Mouse (Mus musculus): ENCODE data around the gene Acvr1c.

Acvr1c gene

DNA sequence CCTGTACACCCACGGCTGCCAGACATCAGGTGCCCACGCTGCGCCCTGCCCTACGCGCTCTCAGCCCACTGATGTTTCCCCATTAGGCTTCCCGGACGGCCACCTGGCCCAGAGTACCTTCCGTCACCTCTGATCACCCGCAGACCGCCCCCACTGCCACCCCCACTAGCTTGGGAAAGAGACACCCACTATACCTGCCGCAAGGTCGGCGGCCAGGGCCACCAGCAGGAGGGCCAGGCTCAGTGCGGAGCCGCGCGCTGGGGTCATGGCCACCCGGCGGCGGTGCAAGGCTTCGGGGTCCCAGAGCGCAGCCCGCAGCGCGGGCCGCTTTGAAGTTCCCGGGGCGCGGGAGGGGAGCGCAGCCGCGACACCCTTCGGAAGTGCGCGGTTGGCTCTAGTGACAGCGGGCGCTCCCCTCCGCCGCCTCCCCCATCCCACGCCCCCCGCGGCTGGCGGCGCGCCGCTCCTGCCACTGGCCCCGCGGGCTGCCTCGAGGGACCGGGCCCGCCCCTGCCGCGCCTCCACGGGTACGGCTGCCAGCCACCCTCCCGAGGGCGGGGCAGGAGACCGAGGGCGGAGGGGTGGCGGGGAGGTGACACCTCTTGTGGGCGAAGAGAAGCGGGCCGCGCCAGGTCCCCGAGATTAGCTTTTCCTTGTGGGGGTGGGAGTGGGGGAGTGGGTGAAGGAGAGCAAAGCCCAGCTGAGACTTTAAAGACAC, at the start of gene Acvr1c:
Gene Acvr1c (minus strand): TSS at position 482 of the 718 bp plus-strand sequence.
- peak; percentile 47 to 50 for DNase-seq (ENCODE audit: low spot score in 2 of 2)

DNA sequence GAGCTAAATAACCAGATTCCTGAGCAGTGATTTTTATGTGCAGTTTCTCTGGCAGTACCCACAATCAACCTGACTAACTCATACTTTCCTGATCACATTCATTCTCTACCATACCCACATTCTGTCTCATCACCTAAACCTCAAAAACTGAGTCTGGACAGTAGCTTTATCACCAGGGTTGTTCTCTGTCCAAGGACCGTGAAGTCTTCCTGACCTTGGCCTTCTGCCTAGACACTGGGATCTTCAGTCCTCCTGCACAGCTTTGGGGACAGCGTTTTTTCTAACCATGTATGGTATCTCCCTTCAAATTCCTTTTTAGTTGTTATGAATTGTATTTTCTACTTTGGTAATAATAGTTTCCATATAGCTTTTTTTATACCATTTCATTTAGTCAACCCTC, 45.8 kb upstream of the Acvr1c start:
- DNase-seq (ENCODE audit: low spot score in 2 of 2) = no peak

DNA sequence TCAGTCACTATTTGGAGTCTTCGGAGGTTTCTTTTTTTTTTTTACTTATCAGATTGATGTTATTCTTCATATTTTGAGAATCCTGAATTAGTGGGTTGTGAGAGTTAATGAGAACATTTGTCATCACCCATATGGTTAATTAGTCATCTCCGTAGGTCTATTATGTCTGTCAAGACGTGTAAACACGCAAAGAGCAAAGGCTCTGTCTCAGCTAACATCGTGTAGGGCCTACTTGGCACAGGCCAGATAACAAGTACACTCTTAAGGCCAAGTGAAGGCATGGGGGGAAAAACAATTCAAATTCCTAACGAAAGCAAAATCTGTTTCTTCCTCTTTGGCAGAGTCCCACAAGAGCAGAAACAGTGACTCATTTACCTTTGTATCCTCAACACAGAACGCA, 30.9 kb upstream of the Acvr1c start:
- DNase-seq (ENCODE audit: low spot score in 2 of 2) = no peak

DNA sequence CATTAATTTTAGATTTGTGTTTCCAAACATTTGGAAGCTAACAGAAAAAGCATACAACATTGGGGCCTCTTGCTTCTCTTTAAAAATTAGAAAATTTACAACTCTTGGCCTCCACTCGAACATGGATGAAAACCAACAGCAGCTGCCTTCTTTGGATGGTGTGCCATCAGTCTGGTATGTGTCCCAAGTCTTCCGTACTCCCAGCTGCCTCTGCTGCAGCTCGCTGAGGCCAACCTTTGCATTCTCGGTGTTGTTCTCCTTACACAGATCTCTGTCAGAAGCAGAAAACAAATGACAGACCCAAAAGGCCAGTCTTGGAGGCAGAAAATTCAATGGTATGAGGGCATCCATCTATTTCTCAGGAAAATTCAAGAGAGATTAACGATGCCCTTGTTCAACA, 22.3 kb upstream of the Acvr1c start:
- no peak for DNase-seq (ENCODE audit: low spot score in 2 of 2)

DNA sequence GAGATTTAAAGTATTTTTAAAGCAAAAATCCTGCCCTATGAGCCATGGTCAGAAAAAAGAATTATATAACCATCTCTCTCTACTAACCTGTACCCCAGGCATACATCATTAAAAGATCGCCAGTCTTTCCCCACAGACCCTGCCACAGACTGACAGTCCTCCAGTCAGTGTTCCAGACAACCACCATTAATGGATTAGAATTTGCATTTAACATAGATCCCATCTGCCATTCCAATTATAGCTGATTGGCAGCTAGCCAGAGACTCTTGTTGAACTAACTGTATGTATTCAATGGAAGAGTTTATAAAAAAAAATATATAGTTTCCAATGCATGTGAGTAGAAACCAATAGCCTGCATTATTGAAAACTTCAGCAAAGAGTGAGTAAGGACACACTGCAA, 21.8 kb upstream of the Acvr1c start:
- DNase-seq (ENCODE audit: low spot score in 2 of 2) = peak in 1 of 2 experiments; percentile 25

DNA sequence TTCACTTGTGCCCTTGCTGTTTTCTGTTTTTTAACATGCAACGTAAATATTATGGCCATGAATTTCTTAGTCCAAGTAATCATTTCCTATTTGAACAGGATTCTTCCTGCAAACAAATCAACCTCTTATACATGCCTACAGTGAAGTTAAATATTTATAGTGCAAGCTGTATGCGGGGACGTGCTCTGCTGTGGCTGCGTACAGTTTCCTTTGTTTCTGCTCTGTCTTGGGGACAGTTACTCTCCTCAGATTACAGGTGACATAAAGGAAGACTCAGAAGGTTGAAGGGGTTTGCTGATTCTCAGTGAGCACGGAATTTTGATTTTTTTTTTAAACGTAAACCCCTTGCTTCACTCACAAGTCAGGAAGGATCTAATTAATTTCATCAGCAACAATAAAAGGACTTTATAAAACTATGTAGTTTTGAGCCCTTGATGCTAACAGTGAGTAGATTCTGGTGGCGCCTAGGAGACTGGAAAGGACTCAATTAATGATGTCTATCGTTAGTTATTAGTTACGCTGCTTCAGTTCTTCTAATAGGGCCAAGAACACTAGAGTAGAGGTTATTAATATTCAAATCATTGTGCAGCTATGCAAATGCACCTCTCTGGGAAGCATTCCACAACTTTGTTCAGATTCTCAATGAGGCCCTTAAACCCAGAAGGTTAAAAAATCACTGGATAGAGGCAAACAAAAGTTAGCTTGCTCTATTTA, 19.9 kb upstream of the Acvr1c start:
- DNase-seq (ENCODE audit: low spot score in 2 of 2) = no peak

DNA sequence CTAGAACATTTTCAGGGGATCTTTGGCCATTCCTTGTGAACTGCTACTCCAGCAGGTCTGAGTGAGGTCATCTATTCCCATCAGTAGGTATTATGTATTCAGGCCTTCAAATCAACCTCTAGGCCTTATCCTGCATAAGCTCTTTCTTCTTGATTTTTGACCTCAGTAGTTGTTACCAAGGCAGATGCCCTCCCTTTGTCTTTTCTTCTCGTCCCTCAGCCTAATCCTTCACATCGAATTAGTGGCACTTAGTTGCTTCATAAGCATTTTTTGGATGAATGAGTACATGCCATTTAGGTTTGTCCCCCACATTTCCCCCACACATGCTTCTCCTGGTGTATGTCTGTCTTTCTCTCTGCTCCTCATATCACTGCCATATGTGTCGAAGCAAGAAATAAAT, 8.5 kb upstream of the Acvr1c start:
- no peak for DNase-seq (ENCODE audit: low spot score in 2 of 2)

DNA sequence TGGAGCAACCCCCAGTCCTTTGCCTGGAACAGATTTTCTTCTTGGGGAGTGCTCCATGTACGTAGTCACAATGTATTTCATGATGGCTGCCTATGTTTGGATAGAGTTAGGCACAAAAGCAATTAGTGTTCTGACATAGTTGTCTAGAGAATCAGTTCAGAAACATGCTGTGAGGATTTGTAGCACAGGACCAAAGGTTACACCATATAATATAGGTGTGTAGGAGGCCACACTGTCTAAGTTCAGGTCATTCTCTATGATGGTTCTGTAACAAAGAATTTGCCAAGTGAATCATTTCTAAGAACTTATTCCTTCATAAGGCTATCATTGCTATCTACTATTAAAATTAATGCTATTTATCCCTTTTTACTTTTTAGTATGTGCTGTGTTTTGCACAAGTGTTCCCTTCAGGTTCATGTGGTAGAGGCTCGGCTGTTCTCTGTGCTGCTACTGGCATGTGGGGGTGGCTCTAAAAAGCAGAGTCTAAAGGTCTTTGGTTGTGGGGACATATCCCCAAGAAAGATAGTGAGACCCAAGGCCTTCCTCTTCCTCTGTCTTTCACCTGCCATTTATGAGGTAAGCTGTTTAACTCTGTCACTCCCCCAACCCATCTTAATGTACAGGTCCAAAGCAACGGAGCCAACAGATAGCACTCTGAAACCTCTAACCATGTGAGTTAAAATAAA, 3.8 kb upstream of the Acvr1c start:
- no peak for DNase-seq (ENCODE audit: low spot score in 2 of 2)

DNA sequence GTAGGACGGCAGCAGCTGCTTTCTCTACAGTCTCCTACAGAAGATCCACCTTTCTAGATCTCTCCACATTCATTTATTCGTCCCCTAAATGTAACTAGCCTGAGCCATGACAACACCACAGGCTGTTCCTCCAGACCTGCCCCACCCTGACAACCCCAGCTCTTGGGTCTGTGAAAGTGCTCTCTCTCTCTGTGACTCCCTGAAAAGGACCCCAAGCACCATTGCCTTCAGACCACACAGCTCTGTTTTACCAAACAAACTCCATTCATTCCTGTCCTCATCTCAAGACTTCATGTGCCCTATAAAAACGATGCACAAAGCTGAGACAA, 401 bp upstream of the Acvr1c start:
- no peak for DNase-seq (ENCODE audit: low spot score in 2 of 2)

DNA sequence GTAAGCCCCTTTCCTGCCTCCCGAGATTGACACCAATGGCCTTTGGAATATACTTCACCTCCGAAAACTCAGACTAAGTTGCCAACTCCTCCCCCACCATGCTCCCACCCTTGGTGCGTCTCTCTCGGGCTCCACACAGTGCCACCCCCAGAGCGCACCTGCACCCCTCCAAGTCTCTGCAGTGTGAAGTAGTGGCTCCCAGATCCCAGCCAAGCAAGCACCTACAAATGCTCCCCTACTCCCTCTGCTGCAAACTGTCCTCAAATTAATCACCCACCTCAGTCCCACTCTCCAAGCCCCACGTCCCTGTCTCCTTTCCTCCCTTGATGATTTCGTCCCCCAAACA, 654 bp downstream of the Acvr1c start:
- no peak for DNase-seq (ENCODE audit: low spot score in 2 of 2)

DNA sequence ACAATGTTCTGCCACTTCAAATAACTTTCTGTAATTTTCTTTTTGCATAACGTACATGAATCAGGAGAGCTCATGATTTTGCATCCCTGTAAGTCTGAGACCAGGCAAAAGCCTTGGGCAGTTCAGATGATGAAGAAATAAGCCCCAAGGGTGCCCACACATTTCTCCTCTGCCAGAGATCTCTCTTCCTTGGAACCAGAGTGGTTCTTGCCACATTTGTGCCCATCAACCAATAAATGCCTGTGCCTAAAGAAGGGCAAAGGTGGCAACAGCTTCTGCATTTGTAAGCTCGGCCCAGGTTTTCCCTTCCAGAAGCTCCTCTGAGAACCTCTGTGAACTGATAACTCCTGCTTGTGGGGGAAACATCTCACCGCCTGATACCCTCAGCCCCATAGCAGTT, 3.3 kb downstream of the Acvr1c start:
- DNase-seq (ENCODE audit: low spot score in 2 of 2) = no peak

DNA sequence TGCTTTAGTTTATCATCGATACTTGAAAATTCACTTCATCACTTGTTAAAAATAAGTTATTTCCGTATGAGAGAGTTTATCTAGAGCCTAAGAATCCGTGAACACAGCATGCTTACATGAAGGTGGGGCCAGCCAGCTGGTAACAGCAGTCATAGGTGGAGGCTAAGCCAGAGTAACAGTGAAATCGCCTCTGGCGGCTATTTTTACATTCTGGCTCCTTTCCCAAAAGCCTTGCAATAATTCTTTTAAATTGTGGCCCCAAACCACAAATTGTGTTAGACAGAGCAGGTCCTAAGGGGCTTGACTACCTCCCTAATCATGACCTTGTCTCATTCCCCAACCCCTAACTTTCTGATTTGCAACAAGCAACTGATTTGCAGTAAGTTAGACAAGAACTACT, 4.8 kb downstream of the Acvr1c start:
- no peak for DNase-seq (ENCODE audit: low spot score in 2 of 2)

DNA sequence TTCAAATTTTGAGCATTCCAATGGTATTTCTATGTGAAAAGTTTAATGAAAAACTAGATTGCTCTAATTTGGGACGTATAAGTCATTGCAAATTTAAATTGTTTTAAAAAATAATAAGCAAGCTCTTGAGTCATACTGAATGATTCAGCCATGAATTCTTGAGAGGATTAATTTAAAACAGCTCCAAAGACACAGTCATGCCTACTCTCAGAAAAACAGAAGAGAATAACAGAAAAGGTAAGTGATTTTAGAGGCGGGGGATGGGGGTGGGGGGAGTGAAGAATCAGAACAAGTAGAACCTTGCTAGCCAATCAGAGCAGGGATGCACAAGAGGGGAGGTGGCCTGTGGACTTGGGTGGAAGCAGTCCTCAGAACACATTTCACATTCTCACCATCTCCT, 7.0 kb downstream of the Acvr1c start:
- DNase-seq (ENCODE audit: low spot score in 2 of 2) = no peak

DNA sequence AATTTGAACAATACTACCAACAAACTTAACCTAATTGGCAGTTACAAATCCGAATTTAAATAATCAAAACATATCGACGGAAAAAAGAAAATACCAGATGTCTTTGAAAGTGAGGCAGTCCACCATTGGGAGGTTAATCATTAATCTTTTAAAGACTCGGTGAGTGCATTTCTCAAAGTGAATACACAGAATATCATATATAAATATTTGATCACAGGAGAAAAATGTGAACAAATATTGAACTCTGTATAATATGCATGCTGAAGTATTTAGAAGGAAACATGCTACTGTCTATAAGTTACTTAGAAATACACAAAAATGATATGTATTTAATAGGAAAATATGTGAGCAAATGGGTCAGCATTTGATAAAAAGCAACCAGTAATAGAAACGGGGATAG, 21.0 kb downstream of the Acvr1c start:
- DNase-seq (ENCODE audit: low spot score in 2 of 2) = no peak

DNA sequence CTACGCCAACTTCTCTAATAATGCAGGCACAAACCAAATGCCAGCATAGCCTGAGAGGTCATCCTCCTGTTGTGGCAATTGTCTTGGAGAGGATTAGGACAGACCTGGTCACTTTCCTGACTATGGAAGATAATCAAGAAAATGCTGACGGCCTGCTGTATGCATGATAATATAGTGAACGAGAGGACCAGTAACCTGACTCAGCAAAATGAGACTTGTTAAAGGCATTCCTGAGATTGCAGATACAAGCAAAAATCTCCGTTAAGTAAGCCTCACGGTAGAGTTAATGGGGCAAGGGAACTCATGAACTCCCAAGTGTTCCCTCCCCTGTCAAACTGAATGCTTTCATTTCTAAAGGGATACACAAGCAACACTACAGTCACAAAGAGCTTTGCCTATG, 28.1 kb downstream of the Acvr1c start:
- DNase-seq (ENCODE audit: low spot score in 2 of 2) = no peak

DNA sequence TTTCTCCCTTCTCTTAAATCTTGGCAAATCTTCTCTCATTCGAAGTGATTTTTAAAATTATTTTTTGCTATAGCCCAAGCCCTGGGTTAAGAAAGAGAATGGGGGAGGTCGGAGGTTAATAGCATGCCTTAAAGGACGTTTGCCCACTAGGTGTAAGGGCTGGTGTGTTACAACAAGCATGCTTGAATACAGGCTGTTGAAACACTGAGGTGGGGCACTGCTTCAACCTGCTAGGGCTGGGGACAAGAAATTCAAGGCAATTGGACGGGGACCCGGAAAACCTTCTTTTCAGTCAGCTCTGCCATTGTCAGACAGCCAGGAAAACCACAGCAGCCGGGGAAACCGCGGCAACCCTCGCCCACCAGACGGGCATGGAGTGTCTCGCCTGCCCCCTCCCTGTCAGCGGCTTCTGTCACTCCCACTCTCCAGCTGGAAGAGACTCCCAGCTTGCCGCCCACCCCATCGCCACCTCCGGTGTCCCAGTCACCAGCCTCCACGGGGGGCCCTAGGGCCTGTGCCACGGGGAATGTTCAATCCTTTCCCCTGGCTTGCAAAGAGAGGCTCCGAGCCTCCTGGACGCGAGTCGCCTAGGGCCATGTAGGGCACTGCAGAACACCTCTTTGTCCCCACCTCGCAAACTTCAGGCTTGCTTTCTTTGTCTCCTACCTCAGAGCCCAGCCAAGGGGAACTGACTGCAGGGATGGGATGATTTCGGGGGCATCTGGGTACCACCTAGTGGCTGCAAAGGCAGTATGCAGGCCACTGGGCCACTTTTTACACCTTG, 33.4 kb downstream of the Acvr1c start:
- peak; percentile 67 to 80 for DNase-seq (ENCODE audit: low spot score in 2 of 2)

DNA sequence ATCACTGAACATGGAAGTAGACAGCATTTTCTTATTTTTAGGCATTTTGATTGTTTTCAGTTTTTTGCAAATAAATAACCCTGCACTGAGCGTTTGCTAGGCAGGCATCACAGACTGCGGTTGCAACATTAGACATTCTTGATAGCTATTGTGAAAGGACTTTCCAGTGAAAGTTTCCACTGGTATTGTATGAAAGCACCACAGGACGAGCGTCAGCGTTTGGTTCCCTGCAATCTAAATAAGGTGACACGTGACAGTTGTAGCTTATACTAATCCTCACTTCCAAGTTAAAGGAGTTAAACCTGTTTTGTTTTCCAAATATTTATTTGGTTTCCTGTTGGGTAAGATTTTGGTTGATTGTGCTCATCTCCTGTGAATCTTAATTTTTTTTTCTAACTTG, 34.4 kb downstream of the Acvr1c start:
- no peak for DNase-seq (ENCODE audit: low spot score in 2 of 2)

DNA sequence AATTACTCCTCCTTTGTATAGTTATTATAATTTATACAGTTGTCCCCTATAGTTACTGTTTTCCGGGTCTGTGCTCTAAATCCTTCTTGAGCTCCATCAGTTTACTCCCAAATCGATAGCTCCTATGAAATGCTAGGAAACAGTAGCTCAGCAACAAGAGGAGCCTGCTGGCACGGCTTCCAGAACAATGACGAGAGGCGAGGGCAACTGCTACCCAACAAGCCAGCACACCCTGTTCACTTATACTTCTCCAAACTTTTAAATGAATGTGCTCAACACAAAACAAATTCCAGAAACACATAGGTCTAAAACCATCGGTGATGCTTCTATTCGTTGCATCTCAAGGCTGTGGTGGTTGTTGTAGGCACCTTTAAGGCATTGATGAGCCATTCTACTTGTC, 41.5 kb downstream of the Acvr1c start:
- no peak for DNase-seq (ENCODE audit: low spot score in 2 of 2)

DNA sequence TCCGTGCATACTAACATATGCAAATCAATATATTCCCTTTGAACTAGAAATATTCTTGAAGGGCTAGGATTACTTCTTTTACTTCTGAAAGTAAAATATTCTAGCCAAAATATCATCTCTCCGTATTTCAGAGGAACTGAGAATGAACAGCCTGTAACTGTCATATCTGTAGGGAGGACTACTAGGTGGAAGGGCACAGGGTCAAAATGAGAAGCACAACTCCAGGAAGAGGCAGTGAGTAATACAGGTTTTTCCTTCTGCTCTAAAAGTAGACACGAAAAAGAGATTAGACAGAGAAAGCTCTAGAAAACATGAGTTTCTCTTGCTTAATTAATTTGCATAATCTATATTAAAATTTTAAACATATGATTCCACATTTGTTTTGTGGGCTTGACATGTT, 48.0 kb downstream of the Acvr1c start:
- DNase-seq (ENCODE audit: low spot score in 2 of 2) = no peak

DNA sequence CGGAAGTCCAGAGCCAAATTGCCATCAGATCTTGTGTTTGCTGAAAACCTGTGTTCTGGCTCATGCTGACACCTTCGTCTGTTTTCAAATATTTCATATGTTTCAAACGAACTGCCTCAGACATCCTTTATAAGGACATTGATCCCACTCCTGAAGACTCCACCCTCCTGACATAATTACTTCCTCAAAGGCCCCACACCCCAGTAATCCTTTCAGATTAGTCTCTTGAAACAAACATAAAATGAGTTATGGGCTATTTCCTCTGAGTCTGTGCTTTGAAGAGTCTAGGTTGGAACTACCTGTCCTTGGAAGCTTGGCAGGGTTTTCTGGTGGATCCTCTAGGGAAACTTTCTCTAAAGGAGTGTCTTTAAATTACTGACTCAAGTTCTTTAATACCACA, 53.2 kb downstream of the Acvr1c start:
- DNase-seq (ENCODE audit: low spot score in 2 of 2) = no peak

DNA sequence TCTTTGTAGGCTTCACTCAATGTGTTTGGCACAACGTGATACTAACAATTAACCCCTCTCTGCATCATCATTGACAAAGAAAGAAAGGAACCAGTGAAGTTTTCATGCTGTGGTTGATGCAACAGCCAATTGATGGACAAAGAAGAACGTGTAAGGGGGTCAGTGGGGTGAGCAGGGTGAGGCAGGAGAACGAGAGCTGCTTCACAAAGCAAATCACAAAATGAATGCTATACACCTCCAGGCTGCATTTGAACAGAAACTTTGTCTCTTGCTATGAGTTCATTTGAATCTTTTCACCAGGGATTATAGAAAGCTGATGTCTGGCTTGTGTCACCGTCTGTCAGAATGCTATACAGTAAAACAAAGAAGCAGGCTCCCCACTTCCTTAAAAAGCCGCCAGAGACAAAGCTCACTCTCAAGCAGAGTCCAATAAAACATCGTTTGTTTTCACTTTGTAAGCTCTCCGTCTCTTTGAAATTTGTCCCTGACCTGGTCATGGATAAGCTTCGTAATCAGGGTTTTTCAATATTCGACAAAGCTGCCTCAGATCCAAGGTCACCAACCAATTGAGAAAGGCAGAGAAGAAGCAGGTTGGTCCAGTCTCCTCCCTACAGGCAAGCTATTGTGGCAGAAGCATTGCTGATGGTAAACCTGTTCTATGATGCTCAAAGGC, 67.8 kb downstream of the Acvr1c start:
- DNase-seq (ENCODE audit: low spot score in 2 of 2) = no peak

DNA sequence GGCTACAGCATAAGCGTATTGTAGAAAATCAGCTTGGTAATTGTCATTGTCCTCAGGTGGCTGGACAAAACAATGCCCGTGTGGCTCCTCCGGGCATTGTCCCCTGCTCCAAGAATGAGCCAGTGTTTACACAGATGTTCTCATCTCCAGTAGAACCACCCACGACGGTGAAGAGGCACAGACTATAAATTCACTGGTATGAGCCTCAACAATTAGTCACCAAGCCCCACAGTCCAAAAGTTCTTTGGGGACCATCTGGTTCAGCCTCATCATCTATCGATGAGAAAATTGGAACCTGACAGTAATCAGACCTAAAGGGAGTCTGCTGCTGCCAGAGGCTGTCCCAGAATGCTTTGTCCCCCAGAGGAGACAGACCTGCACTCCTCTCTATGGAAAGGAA, 68.4 kb downstream of the Acvr1c start:
- no peak for DNase-seq (ENCODE audit: low spot score in 2 of 2)
